Mouse (Mus musculus) frontal cortex, adult (tissue): ENCODE data around the gene Sh3yl1.

ENCODE experiments used
- ATAC-seq: cut with Nextera tagmentation; 2 replicates; pipeline ENCODE4 v1.9.2; 2017; ENCODE audit warnings: mild to moderate bottlenecking, moderate library complexity, mixed read lengths; ENCODE audit not compliant: low TSS enrichment

The Sh3yl1 gene

GRCm38 (mm10) chr12:30944197-30944596, 32.7 kb downstream of the Sh3yl1 start:
- no peak for ATAC-seq

- no peak for ATAC-seq
These were observed 59.2 kb downstream of the Sh3yl1 start for GRCm38 (mm10) chr12:30970700-30971099.

- ATAC-seq: no peak
These were observed 92.3 kb downstream of the Sh3yl1 start for GRCm38 (mm10) chr12:31003795-31004194.

- ATAC-seq: peak; percentile 72; the same call in 1 of the 2 replicates
These were observed 93.5 kb downstream of the Sh3yl1 start for GRCm38 (mm10) chr12:31005010-31005409.

GRCm38 (mm10) chr12:31008171-31008570, 96.7 kb downstream of the Sh3yl1 start:
- ATAC-seq: peak; percentile 50; the same call in 1 of the 2 replicates
